Mouse (Mus musculus): ENCODE measurements around the gene Rgs12. TPM values are rescaled to one million over a fixed set of nuclear protein-coding genes. Genes with fewer than 3 reads are reported as not detected.

Gene Rgs12
- 37.3 and 41.4 TPM in 2 replicates for total RNA-seq (2015; ENCODE audit: low replicate concordance)
- 62.8 and 79.7 TPM in 2 replicates for total RNA-seq (2017; ENCODE audit: low replicate concordance)

DNA sequence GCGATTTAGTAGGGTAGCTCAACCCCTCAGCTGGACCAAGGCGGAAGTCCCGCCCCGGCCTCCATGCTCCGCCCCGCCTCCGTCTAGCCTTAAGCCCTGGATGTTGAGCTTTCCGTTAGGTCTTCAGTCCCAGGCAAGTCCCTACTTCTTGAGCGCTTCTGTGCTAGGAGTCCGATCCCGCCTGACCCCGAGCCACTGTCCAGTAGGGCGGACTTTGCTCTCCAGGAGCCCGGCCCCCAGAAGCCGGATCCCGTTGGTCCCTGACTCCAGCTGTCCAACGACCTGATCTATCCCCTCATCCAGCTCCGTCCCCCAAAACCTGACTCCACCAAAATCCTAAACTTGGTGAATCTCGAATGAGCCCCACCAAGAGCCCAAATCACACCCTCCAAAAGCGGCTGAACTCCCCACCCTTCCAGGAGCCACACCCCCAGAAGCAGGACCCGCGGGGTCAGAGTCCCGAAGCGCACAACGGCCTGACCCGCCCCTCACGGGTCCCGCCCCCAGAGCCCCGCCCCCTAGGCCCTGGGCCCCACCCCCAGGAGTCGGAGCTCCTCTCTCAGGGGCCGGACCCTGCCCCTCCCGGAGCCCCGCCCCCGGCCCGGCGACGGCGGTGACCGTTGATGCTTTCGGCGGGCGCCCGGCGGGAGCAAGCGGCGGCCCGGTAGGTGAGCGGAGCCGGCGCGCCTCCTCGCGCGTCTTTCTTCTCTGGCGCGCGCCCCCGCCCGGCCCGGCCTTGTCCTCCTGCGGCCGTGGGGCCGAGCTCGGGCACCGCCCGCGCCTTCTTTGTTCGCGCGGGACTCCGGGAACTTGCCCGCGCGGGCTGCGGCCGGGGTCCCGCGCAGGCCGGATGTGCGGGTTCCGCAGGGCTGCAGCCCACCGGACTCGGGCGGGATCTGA lies at the start of gene Rgs12:
Gene Rgs12 (plus strand): TSS at position 585 of the 900 bp plus-strand sequence.
- ATAC-seq (replicated peaks; ENCODE audit: low FRiP score, poor library complexity, severe bottlenecking), result peak; percentile 84

DNA sequence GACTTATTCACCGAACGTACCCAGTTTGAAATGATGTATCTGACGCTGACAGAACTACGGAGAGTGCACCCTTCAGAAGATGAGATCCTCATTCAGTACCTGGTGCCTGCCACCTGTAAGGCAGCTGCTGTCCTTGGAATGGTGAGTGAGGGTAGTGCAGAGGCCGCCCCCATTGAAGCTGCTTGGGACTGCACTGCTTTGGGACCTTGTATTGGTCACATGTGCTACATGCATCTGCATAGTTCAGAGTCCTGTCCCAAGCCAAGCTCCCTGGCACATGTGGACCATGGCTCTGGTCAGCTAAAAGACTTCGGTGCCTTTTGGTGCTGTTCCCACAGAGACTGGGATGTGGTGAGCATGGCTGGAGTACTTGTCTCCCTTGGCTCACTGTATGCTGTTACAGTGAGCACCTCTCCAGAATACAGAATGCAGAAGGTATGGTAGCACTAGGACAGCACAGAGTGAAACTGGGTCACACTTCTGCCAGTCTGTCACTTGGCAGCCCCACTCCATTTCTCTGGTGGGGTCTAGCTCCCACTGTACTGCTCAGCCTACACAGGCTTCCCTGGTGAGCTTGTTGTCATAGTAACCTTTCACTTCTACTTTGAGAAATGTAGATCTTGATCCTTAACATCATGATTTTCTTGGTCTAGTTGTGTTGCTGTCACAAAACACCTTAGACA lies 49.3 kb upstream of the Rgs12 start:
- no peak for ATAC-seq (replicated peaks; ENCODE audit: low FRiP score, poor library complexity, severe bottlenecking)

DNA sequence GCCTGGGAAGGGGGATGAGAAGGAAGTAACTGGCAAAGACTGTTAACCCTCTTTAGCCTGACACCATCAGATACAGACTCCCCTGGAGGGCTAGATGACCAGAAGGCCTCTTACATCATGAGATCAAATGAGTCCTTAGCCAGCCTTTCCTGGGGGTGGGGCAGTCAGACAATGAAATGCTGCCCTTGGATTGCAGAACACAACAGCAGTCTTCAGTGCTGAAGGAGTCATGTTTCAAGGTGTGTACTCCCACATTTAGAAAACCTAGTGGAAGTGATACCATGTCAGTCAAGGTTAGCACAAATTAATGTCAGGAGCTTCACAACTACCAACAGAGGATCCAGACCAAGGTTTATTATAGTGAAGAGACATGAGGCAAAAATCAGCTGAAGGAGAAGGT lies 46.9 kb upstream of the Rgs12 start:
- ATAC-seq (replicated peaks; ENCODE audit: low FRiP score, poor library complexity, severe bottlenecking), result no peak

DNA sequence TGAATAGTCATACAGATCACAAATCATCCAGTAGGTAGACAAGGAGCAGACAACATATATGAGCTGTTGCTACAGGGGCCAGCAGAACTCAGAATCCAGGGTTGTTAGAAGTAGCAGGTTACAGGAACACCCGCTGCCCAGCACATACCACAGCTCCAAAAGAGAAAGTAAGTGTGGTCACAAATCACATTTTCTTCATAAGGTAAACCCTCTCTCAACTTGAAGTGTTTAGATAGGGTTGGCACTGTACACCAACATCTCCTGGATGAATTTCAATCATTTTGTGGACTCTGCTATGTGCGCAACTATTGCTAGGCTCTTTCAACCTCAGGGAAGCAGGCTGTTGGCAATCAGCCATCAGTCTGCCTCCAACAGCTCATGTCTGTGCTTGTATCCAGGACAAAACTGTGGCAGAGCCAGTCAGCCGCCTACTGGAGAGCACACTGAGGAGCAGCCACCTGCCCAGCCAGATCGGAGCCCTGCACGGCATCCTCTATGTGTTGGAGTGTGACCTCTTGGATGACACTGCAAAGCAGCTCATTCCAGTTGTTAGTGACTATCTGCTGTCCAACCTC lies 46.3 kb upstream of the Rgs12 start:
- no peak for ATAC-seq (replicated peaks; ENCODE audit: low FRiP score, poor library complexity, severe bottlenecking)

DNA sequence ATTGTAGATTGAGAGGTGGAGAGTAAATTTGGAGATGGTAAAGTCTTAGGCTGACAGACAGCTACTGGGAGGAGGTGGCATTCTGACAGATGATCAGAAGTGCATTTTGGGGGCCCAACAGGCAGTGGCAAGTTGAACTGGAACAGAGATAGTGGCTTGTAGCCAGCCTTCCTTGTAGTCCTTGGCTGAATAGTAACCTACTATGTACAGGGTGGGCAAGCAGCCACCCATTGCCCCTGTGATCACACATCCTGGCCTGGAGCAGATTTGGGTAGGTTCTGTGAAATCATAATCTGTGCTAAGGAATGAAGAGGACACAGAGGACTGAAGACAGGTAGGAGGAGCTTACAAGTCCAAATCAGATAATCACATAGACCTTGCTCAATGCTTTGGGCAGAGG lies 44.8 kb upstream of the Rgs12 start:
- no peak for ATAC-seq (replicated peaks; ENCODE audit: low FRiP score, poor library complexity, severe bottlenecking)

DNA sequence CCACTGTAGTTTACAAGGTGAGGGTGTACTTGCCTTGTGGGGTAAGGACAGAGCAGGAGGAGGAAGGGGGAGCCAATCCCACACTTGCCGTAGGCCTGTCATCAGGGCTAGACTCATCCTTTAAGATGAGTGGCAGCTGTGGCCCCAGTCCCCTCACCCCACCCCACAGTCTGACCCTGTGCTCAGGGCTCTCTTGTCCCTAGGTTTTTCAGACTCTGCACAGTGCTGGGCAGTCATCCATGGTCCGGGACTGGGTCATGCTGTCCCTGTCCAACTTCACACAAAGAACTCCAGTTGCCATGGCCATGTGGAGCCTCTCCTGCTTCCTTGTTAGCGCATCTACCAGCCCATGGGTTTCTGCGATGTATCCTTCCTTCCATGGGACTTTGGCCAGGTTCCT lies 42.0 kb upstream of the Rgs12 start:
- no peak for ATAC-seq (replicated peaks; ENCODE audit: low FRiP score, poor library complexity, severe bottlenecking)

DNA sequence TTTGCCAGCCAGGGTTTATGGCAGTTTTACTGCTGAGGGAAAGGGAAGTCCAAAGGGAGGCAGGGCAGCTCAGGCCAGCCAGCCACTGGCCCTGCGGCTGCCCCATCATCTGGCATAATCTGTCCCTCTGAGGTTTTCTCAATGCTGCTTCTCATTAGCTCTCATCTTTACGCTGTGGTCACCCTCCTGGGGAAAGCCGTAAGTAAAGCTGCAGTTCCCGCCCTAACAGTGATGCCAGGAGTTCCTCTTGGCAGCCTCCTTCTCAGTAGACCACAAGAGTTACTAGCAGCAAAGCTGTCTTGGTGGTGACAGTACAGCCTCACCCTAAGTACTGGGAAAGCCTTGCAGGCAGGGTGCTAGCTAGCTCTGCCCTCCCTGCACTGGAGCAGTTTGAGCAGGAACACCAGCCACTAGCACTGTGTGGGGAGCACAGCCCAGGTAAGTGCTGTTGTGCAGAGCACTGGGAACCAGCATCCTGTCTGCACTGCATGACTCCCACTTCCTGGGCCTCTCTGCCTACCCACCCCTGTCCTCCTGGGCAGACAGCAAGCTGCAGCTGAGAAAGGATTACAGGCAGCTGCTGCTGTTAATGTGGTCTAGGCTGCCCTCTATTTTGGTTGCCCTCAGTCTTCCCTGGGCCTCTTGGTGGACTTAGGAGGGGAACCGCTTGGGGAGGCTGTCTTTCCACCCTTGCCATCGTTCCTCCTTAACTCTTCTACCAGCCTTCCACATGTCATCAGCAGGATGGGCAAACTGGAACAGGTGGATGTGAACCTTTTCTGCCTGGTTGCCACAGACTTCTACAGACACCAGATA lies 41.1 kb upstream of the Rgs12 start, which contains the start of gene Msantd1:
Gene Msantd1 (plus strand): TSS at position 103 of the 816 bp plus-strand sequence.
- no peak for ATAC-seq (replicated peaks; ENCODE audit: low FRiP score, poor library complexity, severe bottlenecking)

DNA sequence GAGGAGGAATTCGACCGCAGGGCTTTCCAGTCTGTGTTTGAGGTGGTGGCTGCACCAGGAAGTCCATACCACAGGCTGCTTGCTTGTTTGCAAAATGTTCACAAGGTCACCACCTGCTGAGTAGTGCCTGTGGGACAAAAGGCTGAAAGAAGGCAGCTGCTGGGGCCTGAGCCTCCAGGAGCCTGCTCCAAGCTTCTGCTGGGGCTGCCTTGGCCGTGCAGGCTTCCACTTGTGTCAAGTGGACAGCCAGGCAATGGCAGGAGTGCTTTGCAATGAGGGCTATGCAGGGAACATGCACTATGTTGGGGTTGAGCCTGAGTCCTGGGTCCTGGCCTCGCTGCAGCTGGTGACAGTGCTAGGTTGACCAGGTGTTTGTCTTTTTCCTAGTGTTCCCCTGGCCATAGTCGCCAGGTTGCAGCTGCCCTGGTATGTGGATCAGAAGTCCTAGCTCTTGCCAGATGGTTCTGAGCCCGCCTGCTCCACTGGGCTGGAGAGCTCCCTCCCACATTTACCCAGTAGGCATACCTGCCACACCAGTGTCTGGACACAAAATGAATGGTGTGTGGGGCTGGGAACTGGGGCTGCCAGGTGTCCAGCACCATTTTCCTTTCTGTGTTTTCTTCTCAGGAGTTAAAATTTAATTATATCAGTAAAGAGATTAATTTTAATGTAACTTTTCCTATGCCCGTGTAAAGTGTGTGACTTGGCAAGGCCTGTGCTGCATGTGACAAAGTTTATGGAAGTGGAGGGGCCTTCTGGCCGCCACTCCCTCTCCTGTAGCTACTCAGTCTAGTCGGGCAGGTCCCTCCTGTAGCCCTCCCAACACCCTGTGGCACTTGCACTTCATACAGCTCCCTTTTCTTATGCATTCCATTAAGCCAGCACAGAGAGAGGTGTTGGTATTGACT lies 40.3 kb upstream of the Rgs12 start:
- no peak for ATAC-seq (replicated peaks; ENCODE audit: low FRiP score, poor library complexity, severe bottlenecking)

DNA sequence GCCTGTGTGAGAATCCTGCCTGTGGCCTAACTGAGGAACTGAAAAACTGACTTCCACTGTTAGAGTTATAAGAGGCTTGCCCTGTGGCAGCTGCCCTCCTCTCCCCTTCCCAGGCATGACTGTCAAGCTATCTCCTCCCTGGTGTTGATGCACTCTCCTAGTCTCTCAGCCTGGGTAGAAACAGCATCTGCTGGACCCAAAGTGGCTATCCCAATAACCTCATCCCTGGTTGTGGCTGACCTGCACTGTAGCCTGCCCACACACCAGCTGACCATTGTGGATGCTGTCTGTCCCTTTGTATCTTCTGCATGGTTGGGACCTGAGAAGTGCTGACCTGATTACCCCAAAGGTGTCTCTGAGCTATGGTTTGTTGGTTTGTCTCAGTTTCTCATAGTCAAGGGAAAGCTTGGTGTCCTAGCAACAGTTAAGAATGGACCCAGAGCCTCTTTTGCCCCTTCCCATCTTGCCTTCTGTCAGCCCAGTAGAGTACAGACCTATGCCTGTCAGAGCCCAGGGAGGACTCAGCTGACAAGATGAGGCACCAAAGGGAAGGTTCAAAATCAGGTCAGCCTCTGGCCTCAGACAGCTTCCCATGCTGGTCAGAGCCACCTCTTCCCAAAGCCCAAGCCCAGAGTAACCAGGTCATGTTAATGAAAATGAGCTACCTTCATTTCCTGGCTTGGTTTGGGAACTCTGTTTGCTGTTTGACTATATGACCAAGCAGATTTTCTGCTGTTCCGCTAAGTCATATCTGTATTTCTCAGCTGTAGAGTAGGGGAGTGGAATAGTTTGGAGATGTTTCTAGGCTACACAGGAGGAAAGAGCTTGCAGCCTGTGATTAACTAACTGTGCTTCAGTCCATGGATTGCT lies 39.4 kb upstream of the Rgs12 start:
- peak; percentile 86 for ATAC-seq (replicated peaks; ENCODE audit: low FRiP score, poor library complexity, severe bottlenecking)

DNA sequence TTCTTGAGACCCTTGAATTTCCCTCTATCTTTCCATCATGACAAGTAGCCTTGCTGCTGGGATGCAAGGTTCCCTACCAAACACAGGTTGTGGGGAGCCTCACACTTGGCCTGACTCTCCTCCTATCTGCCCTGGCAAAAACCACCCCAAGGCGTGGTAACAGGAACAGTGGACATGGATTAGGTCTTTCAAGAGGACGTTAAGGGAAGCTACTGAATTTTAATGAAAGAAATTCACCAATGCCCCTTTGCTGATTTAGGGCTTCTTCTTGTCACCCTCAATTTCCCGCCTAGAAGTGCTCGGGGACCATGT lies 38.8 kb upstream of the Rgs12 start:
- ATAC-seq (replicated peaks; ENCODE audit: low FRiP score, poor library complexity, severe bottlenecking), result peak; percentile 67

DNA sequence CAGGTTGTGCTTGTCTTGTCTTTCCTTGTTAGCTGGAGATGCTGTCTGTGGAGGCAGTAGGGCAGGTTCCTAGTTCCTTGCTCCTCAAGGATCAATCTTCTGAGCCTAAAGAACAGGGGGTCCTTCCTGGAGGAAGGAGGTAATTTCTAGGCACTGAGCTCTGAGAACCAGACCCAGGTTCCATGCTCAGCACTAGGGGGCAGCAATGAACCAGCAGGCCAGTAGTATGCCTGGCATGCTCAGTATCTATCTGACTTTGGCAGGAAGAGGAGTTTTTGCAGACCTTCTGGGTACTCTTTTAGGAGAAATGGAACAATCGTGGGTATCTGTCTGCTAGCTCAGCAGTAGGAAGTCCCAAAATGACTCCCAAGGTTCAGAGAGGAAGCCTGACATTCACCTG lies 33.4 kb upstream of the Rgs12 start:
- ATAC-seq (replicated peaks; ENCODE audit: low FRiP score, poor library complexity, severe bottlenecking), result peak; percentile 77

DNA sequence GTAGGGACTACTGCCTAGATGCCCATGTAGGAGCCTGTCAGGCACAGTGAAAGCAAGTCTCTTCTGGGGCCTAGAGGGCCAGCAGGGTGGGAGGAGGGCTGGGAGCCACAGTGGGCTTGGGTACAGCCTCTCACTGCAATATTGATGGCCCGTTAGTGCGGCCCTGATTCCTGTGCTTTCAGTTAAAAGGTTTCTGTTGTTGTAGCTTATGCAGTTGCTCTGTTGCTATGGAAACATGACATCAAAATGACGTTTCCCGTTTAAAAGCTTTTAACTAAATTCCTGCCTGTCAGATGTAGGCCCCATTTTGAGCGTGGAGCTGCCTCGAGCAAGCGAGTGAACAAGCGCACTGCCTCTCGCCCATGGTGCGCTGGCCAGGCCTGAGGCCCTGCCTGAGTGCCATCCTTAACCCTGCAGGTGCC lies 32.0 kb upstream of the Rgs12 start:
- no peak for ATAC-seq (replicated peaks; ENCODE audit: low FRiP score, poor library complexity, severe bottlenecking)

DNA sequence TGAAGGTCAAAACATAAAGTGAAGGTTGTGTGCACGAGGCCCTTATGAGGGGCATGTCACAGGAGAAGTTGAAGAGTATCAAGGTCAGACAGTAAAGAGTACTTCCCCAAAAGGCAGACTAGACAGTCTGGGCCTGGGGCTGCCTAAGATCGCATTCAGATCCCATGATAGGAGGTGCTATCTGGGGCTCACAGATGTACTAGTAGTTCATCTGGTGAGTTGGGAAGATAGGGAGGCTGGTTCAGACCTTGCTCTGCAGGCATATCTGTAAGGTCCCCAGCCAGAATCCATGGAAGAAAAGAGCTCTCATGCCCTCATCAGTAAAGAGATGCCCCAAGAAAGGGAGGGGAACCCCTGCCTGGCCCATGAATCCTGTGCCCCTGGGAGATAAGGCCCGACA lies 30.5 kb upstream of the Rgs12 start:
- ATAC-seq (replicated peaks; ENCODE audit: low FRiP score, poor library complexity, severe bottlenecking), result peak; percentile 26; the same call in 1 of the 2 replicates

DNA sequence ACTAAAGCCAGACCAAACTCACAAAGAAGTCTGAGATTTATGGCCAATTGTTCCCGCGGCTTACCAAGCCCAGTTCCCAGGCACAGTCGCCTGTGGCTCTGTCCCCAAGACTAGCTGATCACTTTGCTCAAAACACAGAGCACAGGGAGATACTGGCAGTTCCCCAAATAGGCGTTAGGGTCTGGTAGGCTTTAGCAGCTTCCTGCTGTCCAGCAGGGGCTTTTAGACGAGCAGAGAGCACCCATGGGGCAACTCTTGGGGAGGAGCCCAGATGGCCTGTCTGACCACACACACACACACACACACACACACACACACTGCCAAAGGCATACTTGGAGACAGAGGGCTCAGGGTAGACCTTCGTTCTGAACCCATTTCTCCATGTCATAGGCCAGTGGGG lies 26.7 kb upstream of the Rgs12 start:
- no peak for ATAC-seq (replicated peaks; ENCODE audit: low FRiP score, poor library complexity, severe bottlenecking)

DNA sequence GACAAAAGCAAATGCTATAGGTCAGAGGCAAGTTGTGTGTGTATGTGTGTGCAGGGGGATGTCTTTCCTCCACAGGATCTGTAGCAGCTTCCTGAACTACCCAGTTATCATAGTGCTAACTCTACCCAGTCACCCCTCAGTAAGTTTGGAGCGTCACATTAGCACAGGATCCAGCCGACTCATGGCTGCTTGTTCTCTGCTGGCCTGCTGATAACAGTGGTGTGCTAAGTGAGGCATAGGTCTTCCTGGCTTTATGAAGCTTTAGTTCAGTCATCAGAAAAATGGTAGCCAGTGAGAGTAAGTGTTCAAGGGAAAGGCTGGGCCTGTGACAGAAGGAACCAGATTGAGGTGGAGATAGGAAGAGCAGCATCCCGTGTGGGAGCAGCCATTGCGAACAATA lies 25.3 kb upstream of the Rgs12 start:
- ATAC-seq (replicated peaks; ENCODE audit: low FRiP score, poor library complexity, severe bottlenecking), result peak; percentile 80

DNA sequence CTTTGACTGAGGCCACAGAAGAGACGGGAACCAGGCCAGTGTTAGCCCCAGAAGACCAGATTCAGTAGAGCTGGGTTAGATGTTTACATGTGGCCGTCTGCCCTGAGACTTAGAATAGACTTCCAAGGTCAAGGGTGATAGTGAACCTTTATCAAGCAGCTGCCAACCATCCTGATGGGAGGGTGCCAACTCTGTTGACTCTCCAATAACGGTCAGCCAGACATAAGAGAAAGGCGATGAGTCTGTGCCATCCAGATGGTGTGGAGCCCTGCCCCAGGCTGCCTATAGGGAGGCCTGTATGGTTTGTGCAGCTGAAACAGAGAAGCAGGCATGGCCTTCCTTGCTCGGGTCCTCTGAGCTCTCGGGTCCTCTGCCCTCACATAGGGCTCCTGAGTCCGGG lies 24.7 kb upstream of the Rgs12 start:
- ATAC-seq (replicated peaks; ENCODE audit: low FRiP score, poor library complexity, severe bottlenecking), result peak; percentile 80

DNA sequence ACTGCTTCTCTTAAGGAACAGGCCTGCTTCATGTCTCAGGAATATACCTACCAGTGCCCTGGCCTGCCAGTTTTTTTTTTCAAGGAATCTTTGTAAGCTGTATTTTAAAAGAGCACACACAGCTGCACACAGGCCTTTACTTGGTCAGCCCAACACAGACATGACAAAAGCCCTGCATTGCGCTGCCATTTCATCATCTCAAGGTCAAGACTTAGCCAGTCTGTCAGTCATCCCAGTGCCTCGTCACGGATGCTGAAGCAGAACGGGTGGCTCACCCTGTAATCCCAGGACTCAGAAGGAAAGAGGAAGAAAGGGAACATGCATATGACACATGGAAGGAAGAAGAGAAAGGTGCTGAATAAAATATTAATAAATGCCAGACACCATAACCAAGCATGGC lies 21.6 kb upstream of the Rgs12 start:
- ATAC-seq (replicated peaks; ENCODE audit: low FRiP score, poor library complexity, severe bottlenecking), result no peak

Data from erythroid progenitor cell, adult 5-6 weeks (primary cell).